Mouse (Mus musculus): ENCODE results near the gene Enkd1. TPM values are rescaled to one million over a fixed set of nuclear protein-coding genes. Genes with fewer than 3 reads are reported as not detected.

The Enkd1 gene
- polyA plus RNA-seq (2012; rRNA removed) = 44.8 and 45.6 TPM in 2 replicates

GRCm38 (mm10) chr8:105707498-105708403, at the start of gene Enkd1, which contains the start of gene 4933405L10Rik:
Gene Enkd1 (minus strand): TSS chr8:105708210.
Gene 4933405L10Rik (plus strand): TSS chr8:105707655.

GRCm38 (mm10) chr8:105700966-105701824, 6.8 kb downstream of the Enkd1 start, which contains the start of the genes Acd and Pard6a:
Gene Acd (minus strand): TSS chr8:105701102.
Gene Pard6a (plus strand): TSS chr8:105701148.

GRCm38 (mm10) chr8:105685796-105686308, 22.2 kb downstream of the Enkd1 start, which contains the start of gene Carmil2:
Gene Carmil2 (plus strand): TSS chr8:105686274.

Other genes starting within 250 kb of the Enkd1 start
- gene Tppp3, start 236.7 kb downstream of the Enkd1 start, polyA plus RNA-seq (2012; rRNA removed) = 60.2 and 72.4 TPM in 2 replicates
- gene Zdhhc1, start 211.3 kb downstream of the Enkd1 start, polyA plus RNA-seq (2012; rRNA removed) = 34.5 and 38.7 TPM in 2 replicates
- gene Hsd11b2, start 189.5 kb downstream of the Enkd1 start, polyA plus RNA-seq (2012; rRNA removed) = 19.6 and 32.8 TPM in 2 replicates
- gene Atp6v0d1, start 142.2 kb downstream of the Enkd1 start, polyA plus RNA-seq (2012; rRNA removed) = 81.3 and 99.4 TPM in 2 replicates
- gene Ripor1, start 103.0 kb downstream of the Enkd1 start, polyA plus RNA-seq (2012; rRNA removed) = 12.4 and 17.6 TPM in 2 replicates
- gene Ctcf, start 71.6 kb downstream of the Enkd1 start, polyA plus RNA-seq (2012; rRNA removed) = 66.2 and 134 TPM in 2 replicates
- gene Agrp, start 70.8 kb downstream of the Enkd1 start, polyA plus RNA-seq (2012; rRNA removed) = 0.31 and 0.57 TPM in 2 replicates
- gene Carmil2, start 21.9 kb downstream of the Enkd1 start, polyA plus RNA-seq (2012; rRNA removed) = 4.8 and 6.2 TPM in 2 replicates
- gene Acd, start 7.1 kb downstream of the Enkd1 start, polyA plus RNA-seq (2012; rRNA removed) = 29.8 and 41.5 TPM in 2 replicates
- gene Pard6a, start 7.1 kb downstream of the Enkd1 start, polyA plus RNA-seq (2012; rRNA removed) = 18.5 and 21.5 TPM in 2 replicates
- gene 4933405L10Rik, start 555 bp downstream of the Enkd1 start, polyA plus RNA-seq (2012; rRNA removed) = 0.07 and 0.22 TPM in 2 replicates
- 23.5 and 50.7 TPM in 2 replicates for gene Gfod2, start 50.5 kb upstream of the Enkd1 start, polyA plus RNA-seq (2012; rRNA removed)
- gene Ranbp10, start 119.1 kb upstream of the Enkd1 start, polyA plus RNA-seq (2012; rRNA removed) = 29.6 and 36.9 TPM in 2 replicates
- gene Tsnaxip1, start 119.5 kb upstream of the Enkd1 start, polyA plus RNA-seq (2012; rRNA removed) = 0.14 and 0.55 TPM in 2 replicates
- 68.4 and 87.0 TPM in 2 replicates for gene Cenpt, start 145.1 kb upstream of the Enkd1 start, polyA plus RNA-seq (2012; rRNA removed)
- 63.7 and 70.3 TPM in 2 replicates for gene Thap11, start 146.9 kb upstream of the Enkd1 start, polyA plus RNA-seq (2012; rRNA removed)
- gene Nutf2, start 152.4 kb upstream of the Enkd1 start, polyA plus RNA-seq (2012; rRNA removed) = 199 and 370 TPM in 2 replicates
- 45.7 and 71.5 TPM in 2 replicates for gene Edc4, start 172.7 kb upstream of the Enkd1 start, polyA plus RNA-seq (2012; rRNA removed)
- 0.68 and 1.7 TPM in 2 replicates for gene Nrn1l, start 185.4 kb upstream of the Enkd1 start, polyA plus RNA-seq (2012; rRNA removed)
- 18.8 and 37.9 TPM in 2 replicates for gene Pskh1, start 192.2 kb upstream of the Enkd1 start, polyA plus RNA-seq (2012; rRNA removed)
- 4.3 and 4.7 TPM in 2 replicates for gene Ctrl, start 225.7 kb upstream of the Enkd1 start, polyA plus RNA-seq (2012; rRNA removed)
- 31.9 and 69.0 TPM in 2 replicates for gene Psmb10, start 230.2 kb upstream of the Enkd1 start, polyA plus RNA-seq (2012; rRNA removed)
- 2.9 and 5.5 TPM in 2 replicates for gene Lcat, start 235.2 kb upstream of the Enkd1 start, polyA plus RNA-seq (2012; rRNA removed)

Measured in central nervous system, embryonic 11.5 days (tissue).